Mouse (Mus musculus) CH12.LX (cell line): Measurements from ENCODE around the gene Styx. TPM values are rescaled to one million over a fixed set of nuclear protein-coding genes. Genes with fewer than 3 reads are reported as not detected.

Source experiments
- DNase-seq: peaks from one replicate; pipeline ENCODE4 v3.0.0-alpha.2; 2013; ENCODE audit errors: extremely low read depth
- H3K27ac ChIP-seq: 2 replicates; pipeline ENCODE4 v1.5.1; 2012; ENCODE audit warnings: low read depth, mild to moderate bottlenecking, control low read depth, moderate library complexity; ENCODE audit not compliant: insufficient read depth
- H3K27me3 ChIP-seq: replicated peaks from 2 replicates; pipeline ENCODE3; 2012; ENCODE audit warnings: inconsistent platforms
- H3K36me3 ChIP-seq, 2 experiments: replicated peaks in 1 of 2; 2 replicates each; pipeline versions ENCODE3 to v1.6.1; 2012; ENCODE audit warnings: inconsistent platforms in 1 of 2, low read length in 1 of 2, mild to moderate bottlenecking in 1 of 2, mixed read lengths in 1 of 2, moderate library complexity in 1 of 2; ENCODE audit not compliant: control insufficient read depth in 1 of 2, insufficient read depth in 1 of 2
- H3K4me1 ChIP-seq, 2 experiments: 2 replicates each; pipeline ENCODE4 v1.6.1; 2012; ENCODE audit warnings: inconsistent platforms in 1 of 2, moderate library complexity in 1 of 2; ENCODE audit not compliant: insufficient read depth in 2 of 2, control insufficient read depth in 1 of 2
- H3K4me2 ChIP-seq: 2 replicates; pipeline ENCODE4 v1.6.1; 2012; ENCODE audit warnings: low read depth, mild to moderate bottlenecking, control low read depth; ENCODE audit not compliant: poor library complexity, insufficient read depth, severe bottlenecking
- H3K4me3 ChIP-seq, 3 experiments: fragments of 150-350 bp in 1 of 3; sonication (generic) in 1 of 3; replicated peaks in 1 of 3; 2 replicates each; pipeline versions ENCODE3 to v1.5.1; 2011 to 2012; ENCODE audit warnings: low read depth in 2 of 3, low read length in 2 of 3, mild to moderate bottlenecking in 2 of 3, moderate library complexity in 2 of 3, control low read depth in 1 of 3, improper control_type of control experiment in 1 of 3, inconsistent platforms in 1 of 3, mixed read lengths in 1 of 3; ENCODE audit not compliant: poor library complexity in 1 of 3
- H3K79me2 ChIP-seq: replicated peaks from 2 replicates; pipeline ENCODE4 v1.6.1; 2012; ENCODE audit warnings: mild to moderate bottlenecking, moderate library complexity; ENCODE audit not compliant: control insufficient read depth, poor library complexity, insufficient read depth, severe bottlenecking; ENCODE audit errors: extremely low read depth
- H3K9ac ChIP-seq: 2 replicates; pipeline ENCODE4 v1.6.1; 2012; ENCODE audit warnings: low read depth, mild to moderate bottlenecking, control low read depth, moderate library complexity; ENCODE audit not compliant: insufficient read depth
- H3K9me3 ChIP-seq: replicated peaks from 2 replicates; pipeline ENCODE3; 2012; ENCODE audit warnings: low read length, inconsistent platforms, mixed read lengths
- BHLHE40 ChIP-seq: IDR thresholded peaks from 2 replicates; pipeline ENCODE4 v1.6.1; 2011; ENCODE audit warnings: mild to moderate bottlenecking, low read depth, low read length, improper control_type of control experiment
- CHD1 ChIP-seq: IDR thresholded peaks from 2 replicates; pipeline ENCODE4 v1.6.1; 2012; ENCODE audit warnings: low read depth, low read length, improper control_type of control experiment, inconsistent platforms
- CTCF ChIP-seq, 2 experiments: IDR thresholded peaks in 1 of 2; conservative IDR thresholded peaks in 1 of 2; 2 replicates each; pipeline ENCODE4 v1.5.1; 2011 to 2012; ENCODE audit warnings: low read depth in 2 of 2, low read length in 2 of 2, improper control_type of control experiment in 1 of 2, inconsistent platforms in 1 of 2, mild to moderate bottlenecking in 1 of 2, moderate library complexity in 1 of 2
- ETS1 ChIP-seq: conservative IDR thresholded peaks from 2 replicates; pipeline ENCODE4 v1.6.1; 2012; ENCODE audit warnings: low read depth, mild to moderate bottlenecking, inconsistent platforms, low read length, improper control_type of control experiment, moderate library complexity
- HCFC1 ChIP-seq: IDR thresholded peaks from 2 replicates; pipeline ENCODE4 v1.6.1; 2012; ENCODE audit warnings: low read depth, mild to moderate bottlenecking, inconsistent platforms, low read length, improper control_type of control experiment
- MAX ChIP-seq: IDR thresholded peaks from 2 replicates; pipeline ENCODE4 v1.6.1; 2011; ENCODE audit warnings: low read length, improper control_type of control experiment
- PAX5 ChIP-seq: IDR thresholded peaks from 2 replicates; pipeline ENCODE4 v1.6.1; 2012; ENCODE audit warnings: low read length, inconsistent platforms, mixed read lengths
- POLR2A ChIP-seq: IDR thresholded peaks from 2 replicates; pipeline ENCODE4 v1.6.1; 2011; ENCODE audit warnings: low read depth, mild to moderate bottlenecking, improper control_type of control experiment, low read length
- RAD21 ChIP-seq: IDR thresholded peaks from 2 replicates; pipeline ENCODE4 v1.6.1; 2011; ENCODE audit warnings: low read depth, mild to moderate bottlenecking, low read length, improper control_type of control experiment, moderate library complexity
- RCOR1 ChIP-seq: conservative IDR thresholded peaks from 2 replicates; pipeline ENCODE4 v1.6.1; 2012; ENCODE audit warnings: low read depth, mild to moderate bottlenecking, inconsistent platforms, low read length, improper control_type of control experiment
- TCF12 ChIP-seq: IDR thresholded peaks from 2 replicates; pipeline ENCODE4 v1.6.1; 2014; ENCODE audit warnings: low read depth, mild to moderate bottlenecking, inconsistent platforms, low read length, improper control_type of control experiment
- UBTF ChIP-seq: IDR thresholded peaks from 2 replicates; pipeline ENCODE4 v1.6.1; 2012; ENCODE audit warnings: low read depth, mild to moderate bottlenecking, inconsistent platforms, low read length, improper control_type of control experiment, moderate library complexity
- USF2 ChIP-seq: conservative IDR thresholded peaks from 2 replicates; pipeline ENCODE4 v1.6.1; 2011; ENCODE audit warnings: low read depth, low read length, improper control_type of control experiment
- ZKSCAN1 ChIP-seq: IDR thresholded peaks from 2 replicates; pipeline ENCODE4 v1.6.1; 2012; ENCODE audit warnings: low read depth, inconsistent platforms, low read length, improper control_type of control experiment, borderline replicate concordance
- ZNF384 ChIP-seq: IDR thresholded peaks from 2 replicates; pipeline ENCODE4 v1.6.1; 2012; ENCODE audit warnings: low read depth, low read length, improper control_type of control experiment, inconsistent platforms
- dilution Hi-C: fragments of 300-500 bp; cut with MboI; formaldehyde crosslinking; loops from 2 replicates; pipeline ENCODE4 v1.14.3; 2020; ENCODE audit warnings: low sequenced_read_pairs; ENCODE audit not compliant: extremely low pct_unique_long_range_greater_than_20kb, extremely low pct_ligation_motif_present
- in situ Hi-C: fragments of 300-500 bp; cut with MboI; formaldehyde crosslinking; loops from 3 replicates; pipeline ENCODE4 v1.14.3; 2019; ENCODE audit warnings: low sequenced_read_pairs, low pct_ligation_motif_present, low pct_unique_long_range_greater_than_20kb, mixed read lengths
- polyA plus RNA-seq: library from polyadenylated mRNA; unstranded; fragments of >175 nt; gene quantifications from 2 replicates; pipeline ENCODE4 v1.2.1, GENCODE M21; 2012; ENCODE audit warnings: low read depth; ENCODE audit not compliant: insufficient read length
- total RNA-seq, 2 experiments: library from RNA; depleted of rRNA; stranded (reverse); fragments of 300-350 nt in 1 of 2; fragments of >200 nt in 1 of 2; gene quantifications; 2 replicates each; pipeline ENCODE4 v1.2.3; 2012 to 2014

Gene Styx
- total and polyA plus RNA-seq, 3 experiments = 15.7 to 41.2 (median 21.8) TPM

DNA sequence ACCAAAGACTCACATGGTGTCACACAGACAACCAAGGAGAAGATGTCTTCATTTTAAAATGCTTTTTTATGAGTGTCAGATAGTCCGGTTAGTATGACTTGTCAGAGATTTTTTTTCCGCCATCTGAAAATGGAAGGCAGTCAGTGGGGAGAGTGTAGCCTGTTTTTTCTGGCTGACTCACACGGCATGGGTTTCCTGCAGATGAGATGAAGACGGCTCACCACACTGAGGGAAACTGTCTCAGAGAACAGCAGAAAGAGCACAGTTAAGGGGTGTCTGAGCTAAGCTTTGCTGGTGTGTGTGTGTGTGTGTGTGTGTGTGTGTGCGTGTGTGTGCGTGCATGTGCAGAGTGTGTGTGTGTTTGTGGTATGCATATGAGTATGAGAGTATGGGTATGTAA lies 90.4 kb downstream of the Styx start:
- Histone ChIP-seq H3K36me3 (no peaks in the 10 kb centered on the region), H3K9ac (no peak overlapping the region), H3K79me2 (no peaks in the 10 kb centered on the region), H3K4me1 (no peaks in the 10 kb centered on the region; a peak in 1 of 4 replicates), H3K27me3 (no peaks in the 10 kb centered on the region), H3K4me3 (no peak overlapping the region), H3K27ac (no peak overlapping the region), H3K9me3 (no peaks in the 10 kb centered on the region), H3K4me2 (no peak overlapping the region)
- in situ Hi-C loops = no loop called here
- DNase-seq = no peak
- TF ChIP-seq HCFC1 = no peak
- no peak for TF ChIP-seq CHD1
- no peak for TF ChIP-seq PAX5
- no peak for TF ChIP-seq BHLHE40
- TF ChIP-seq RAD21 = no peak
- TF ChIP-seq CTCF (conservative IDR thresholded peaks at IDR 0.05 in 1 of 2, IDR thresholded peaks at IDR 0.05 in 1 of 2; ENCODE audit: low read depth in 2 of 2, low read length in 2 of 2) = no peak
- TF ChIP-seq ZNF384 = no peak
- TF ChIP-seq RCOR1 = no peak
- no peak for TF ChIP-seq USF2
- TF ChIP-seq ETS1 = no peak
- no peak for TF ChIP-seq POLR2A
- no peak for TF ChIP-seq UBTF
- TF ChIP-seq ZKSCAN1 = no peak
- dilution Hi-C loops = no loop called here

DNA sequence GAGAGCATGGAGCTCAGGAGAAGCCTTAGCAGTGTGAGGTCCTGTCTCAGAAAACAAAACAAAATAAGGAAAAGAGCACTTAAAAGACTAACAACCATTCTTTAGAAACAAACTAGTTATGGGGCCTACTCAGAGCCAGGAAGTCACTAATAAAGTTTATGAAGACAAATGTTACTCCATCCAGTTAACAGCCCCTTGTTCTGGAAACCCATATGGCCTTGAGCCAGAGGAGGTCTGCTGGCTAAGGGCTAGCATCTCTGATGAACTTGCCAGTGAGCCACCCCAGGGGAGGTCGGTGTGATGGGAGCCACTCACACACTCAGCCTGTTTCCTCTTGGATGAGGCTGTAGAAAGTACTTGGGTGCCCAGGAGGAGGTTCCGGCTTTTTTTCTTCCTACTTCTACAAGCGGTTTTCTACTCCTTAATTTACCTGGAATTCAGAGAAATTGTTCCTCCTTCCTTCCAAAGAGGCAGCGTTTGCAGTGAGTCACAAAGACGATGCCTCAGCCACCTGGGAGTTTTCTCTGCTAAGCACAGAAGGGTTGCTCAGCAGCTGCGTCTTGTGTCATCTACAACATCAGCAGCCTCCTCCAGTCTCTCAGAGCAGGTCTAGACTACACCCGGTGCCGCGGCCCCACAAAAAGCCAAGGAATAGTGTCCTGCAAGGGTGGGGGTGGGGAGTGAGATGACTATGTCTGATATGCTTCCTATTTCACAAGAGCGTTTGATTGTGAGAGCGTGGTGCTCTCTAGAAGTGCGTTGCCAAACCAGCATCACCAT lies 92.1 kb downstream of the Styx start:
- Histone ChIP-seq H3K27ac (no peak overlapping the region), H3K4me1 (no peaks in the 10 kb centered on the region; a peak in 1 of 4 replicates), H3K79me2 (no peaks in the 10 kb centered on the region), H3K4me2 (no peak overlapping the region), H3K36me3 (no peaks in the 10 kb centered on the region), H3K27me3 (no peaks in the 10 kb centered on the region), H3K9me3 (no peaks in the 10 kb centered on the region), H3K9ac (no peak overlapping the region), H3K4me3 (no peak overlapping the region)
- DNase-seq = no peak
- TF ChIP-seq ZNF384 (no peak), MAX (no peak), RAD21 (no peak), TCF12 (no peak)
- dilution Hi-C loops (no loop called here), in situ Hi-C loops (no loop called here)
